Mouse (Mus musculus): ENCODE results near the gene Gm8773.

DNA sequence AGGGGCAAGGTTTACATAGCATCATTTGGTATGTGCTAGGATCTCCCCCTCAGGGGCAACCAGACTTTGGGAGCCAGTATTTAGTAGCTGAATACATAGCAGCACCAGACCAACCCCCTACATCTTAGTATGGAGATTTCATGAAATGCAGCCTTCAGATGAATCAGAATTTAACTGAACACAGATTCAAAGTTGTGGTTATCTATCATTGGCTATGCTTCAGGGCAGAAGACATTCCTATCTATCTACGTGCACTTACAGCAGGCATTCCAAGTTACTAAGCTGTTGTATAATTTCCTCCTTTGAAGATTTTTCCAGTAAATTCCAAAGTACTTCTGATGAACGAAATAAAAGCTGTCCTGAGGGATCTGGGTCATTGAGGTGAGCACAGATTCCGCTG lies 51.9 kb downstream of the Gm8773 start:
- TF ChIP-seq CTCF (IDR thresholded peaks at IDR 0.05; ENCODE audit: control insufficient read depth, insufficient read depth, low read length) (no peak), POLR2A (IDR thresholded peaks at IDR 0.05; ENCODE audit: borderline replicate concordance, control insufficient read depth, low read depth, low read length) (no peak)
